Mouse (Mus musculus) hindbrain, embryonic 14.5 days (tissue): ENCODE data around the gene Pik3cd. TPM values are rescaled to one million over a fixed set of nuclear protein-coding genes. Genes with fewer than 3 reads are reported as not detected.

Experiments used
- ATAC-seq: fragments of 200-750 bp; cut with Nextera tagmentation; 2 replicates; pipeline ENCODE4 v1.8.0; 2017; ENCODE audit warnings: moderate number of reproducible peaks, mild to moderate bottlenecking, moderate TSS enrichment, moderate library complexity; ENCODE audit not compliant: low FRiP score
- DNase-seq: peaks from one replicate; pipeline ENCODE4 v3.0.0-alpha.2; 2015; ENCODE audit warnings: low spot score
- H3K27ac ChIP-seq: fragments of 300-500 bp; sonication (generic); 2 replicates; pipeline ENCODE4 v1.5.1; 2014; ENCODE audit warnings: mild to moderate bottlenecking, moderate library complexity
- H3K27me3 ChIP-seq: fragments of 300-500 bp; sonication (generic); 2 replicates; pipeline ENCODE4 v1.6.1; 2014; ENCODE audit warnings: mild to moderate bottlenecking, low read length, mixed read lengths; ENCODE audit not compliant: control insufficient read depth, insufficient read depth
- H3K36me3 ChIP-seq: fragments of 300-500 bp; sonication (generic); replicated peaks from 2 replicates; pipeline ENCODE4 v1.6.1; 2014; ENCODE audit not compliant: control insufficient read depth, insufficient read depth
- H3K4me1 ChIP-seq: fragments of 300-500 bp; sonication (generic); replicated peaks from 2 replicates; pipeline ENCODE4 v1.6.1; 2014; ENCODE audit warnings: antibody characterized with exemption, low read length, mixed read lengths; ENCODE audit not compliant: control insufficient read depth, insufficient read depth
- H3K4me2 ChIP-seq: fragments of 300-500 bp; sonication (generic); replicated peaks from 2 replicates; pipeline ENCODE4 v1.6.1; 2014; ENCODE audit warnings: mild to moderate bottlenecking, moderate library complexity
- H3K4me3 ChIP-seq: fragments of 300-500 bp; sonication (generic); replicated peaks from 2 replicates; pipeline ENCODE4 v1.5.1; 2014; ENCODE audit warnings: mild to moderate bottlenecking, low read length
- H3K9ac ChIP-seq: fragments of 300-500 bp; sonication (generic); 2 replicates; pipeline ENCODE4 v1.6.1; 2014
- H3K9me3 ChIP-seq: fragments of 300-500 bp; sonication (generic); 2 replicates; pipeline ENCODE4 v1.6.1; 2016; ENCODE audit warnings: low read length; ENCODE audit not compliant: control insufficient read depth
- WGBS: fragments of 180-500 bp; shearing (Covaris S2); extraction: QIAGEN DNeasy Blood & Tissue Kit; methylation state at CpG from one replicate; pipeline ENCODE4 v1.1.7; 2014; 5-methylcytosine and 5-hydroxymethylcytosine counted together
- polyA plus RNA-seq: library from polyadenylated mRNA; unstranded; fragments of >200 nt; fragmentation: Nextera tagmentation; extraction: Ambion mirVana; gene quantifications from 2 replicates; pipeline ENCODE4 v1.2.1, GENCODE M21; 2014

The Pik3cd gene
- polyA plus RNA-seq, 1 experiment from 2014 or later = 16.5 TPM

DNA sequence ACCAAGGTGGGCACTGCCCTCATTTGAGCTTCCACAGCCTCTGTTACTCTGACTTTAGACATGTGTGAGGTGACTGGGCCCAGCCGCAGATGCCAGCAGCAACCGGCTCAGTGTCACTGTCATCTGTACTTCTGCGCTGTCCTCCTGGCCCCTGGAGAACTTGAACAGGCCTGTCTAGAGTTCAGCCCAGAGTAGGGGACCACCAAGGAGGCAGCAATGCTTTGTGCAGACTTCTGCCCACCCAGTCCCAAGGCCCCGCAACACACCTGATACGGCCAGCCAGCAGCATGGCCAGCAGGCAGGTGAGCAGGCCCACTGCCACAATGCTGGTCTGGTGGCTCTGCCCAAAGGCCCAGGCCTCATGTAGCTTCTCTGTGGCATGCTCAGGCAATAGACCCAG, 25.3 kb upstream of the Pik3cd start:
- Histone ChIP-seq H3K4me2 (no peak overlapping the region), H3K36me3 (peaks cover 81% of the 10 kb centered on the region), H3K9ac (no peak overlapping the region), H3K4me1 (peaks cover 16% of the 10 kb centered on the region), H3K9me3 (no peaks in the 10 kb centered on the region), H3K27me3 (no peaks in the 10 kb centered on the region), H3K27ac (no peak overlapping the region), H3K4me3 (no peak overlapping the region)
- WGBS = 96% methylated on average over 5 of the region's 5 CpGs
- ATAC-seq (no peak), DNase-seq (no peak)

DNA sequence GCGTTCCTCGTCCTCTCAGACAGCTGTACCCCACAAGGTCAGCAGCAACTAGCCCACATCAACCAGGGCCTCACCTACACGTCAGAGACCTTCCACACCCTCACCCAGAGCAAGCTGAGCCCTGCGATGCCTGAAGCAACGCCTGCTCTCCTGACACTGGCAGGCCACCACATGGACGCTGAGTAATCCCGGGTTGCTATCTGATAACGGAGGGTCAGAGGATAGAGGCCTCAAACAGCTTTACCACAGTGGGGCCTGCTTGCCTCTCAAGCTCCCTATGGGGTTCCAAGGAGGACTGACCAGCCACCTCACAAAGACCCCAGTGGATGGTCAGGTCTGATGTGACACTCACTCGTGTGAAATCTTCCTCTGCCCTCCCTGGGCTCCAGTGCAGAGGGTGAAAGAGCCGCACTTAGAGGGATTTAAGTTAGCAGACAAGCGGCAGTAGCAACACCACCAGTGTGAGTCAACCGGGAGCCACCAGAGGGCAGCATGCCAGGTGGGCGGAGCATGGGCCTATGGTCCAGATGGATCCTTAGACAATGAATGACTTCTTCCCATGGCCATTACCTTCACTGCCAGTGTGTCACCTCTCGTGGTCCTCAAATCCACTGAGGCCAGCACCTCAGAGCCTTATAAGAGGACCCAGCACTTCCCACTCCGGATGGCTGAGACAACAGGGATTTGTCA, 23.4 kb upstream of the Pik3cd start:
- Histone ChIP-seq H3K4me3 (no peak overlapping the region), H3K4me2 (no peak overlapping the region), H3K27me3 (no peaks in the 10 kb centered on the region), H3K36me3 (peaks cover 87% of the 10 kb centered on the region), H3K9me3 (no peaks in the 10 kb centered on the region), H3K9ac (no peak overlapping the region), H3K27ac (no peak overlapping the region), H3K4me1 (peaks cover 17% of the 10 kb centered on the region)
- no peak for ATAC-seq
- WGBS = 75% methylated on average over 15 of the region's 15 CpGs
- DNase-seq = peak; percentile 57

GRCm38 (mm10) chr4:149724916-149725470, 22.6 kb upstream of the Pik3cd start:
- Histone ChIP-seq H3K27me3 (no peaks in the 10 kb centered on the region), H3K4me1 (peaks cover 17% of the 10 kb centered on the region), H3K9ac (no peak overlapping the region), H3K9me3 (no peaks in the 10 kb centered on the region), H3K27ac (no peak overlapping the region), H3K4me2 (no peak overlapping the region), H3K36me3 (peaks cover 87% of the 10 kb centered on the region), H3K4me3 (no peak overlapping the region)
- ATAC-seq = no peak
- DNase-seq = no peak
- 89% methylated on average over 17 of the region's 17 CpGs for WGBS

- no peak overlapping the region for H3K4me2 ChIP-seq
- ATAC-seq (peak; percentile 32; the same call in 1 of the 2 replicates), DNase-seq (no peak)
- 63% methylated on average over 17 of the region's 17 CpGs for WGBS
- no peak overlapping the region for H3K9ac ChIP-seq
- peaks cover 87% of the 10 kb centered on the region for H3K36me3 ChIP-seq
- no peaks in the 10 kb centered on the region for H3K27me3 ChIP-seq
- H3K9me3 ChIP-seq = no peaks in the 10 kb centered on the region
- H3K4me1 ChIP-seq = peaks cover 17% of the 10 kb centered on the region
- H3K27ac ChIP-seq = peak overlapping the region; percentile 32
- no peak overlapping the region for H3K4me3 ChIP-seq
Measured at GRCm38 (mm10) chr4:149723855-149724731, 21.7 kb upstream of the Pik3cd start.

DNA sequence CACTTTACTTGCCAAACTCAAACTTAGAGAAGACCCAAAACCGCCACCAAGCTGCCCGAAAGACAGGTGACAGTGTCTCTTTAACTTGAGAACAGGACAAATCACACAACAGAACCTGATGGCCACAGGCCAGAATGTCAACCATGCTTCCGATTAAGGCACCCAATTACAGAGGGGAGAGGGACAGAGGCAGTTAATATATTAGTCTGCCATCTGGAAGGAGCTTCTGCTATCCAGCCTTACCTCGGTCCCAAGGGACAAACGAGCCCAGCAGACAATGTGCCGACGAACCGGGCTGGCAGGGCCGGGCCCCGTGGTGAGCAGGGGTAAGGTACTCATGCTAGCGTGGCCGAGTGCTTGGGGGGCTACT, 20.6 kb upstream of the Pik3cd start:
- Histone ChIP-seq H3K9ac (no peak overlapping the region), H3K27ac (no peak overlapping the region)
- no peak for DNase-seq

GRCm38 (mm10) chr4:149722104-149723020, 20.0 kb upstream of the Pik3cd start:
- DNase-seq (no peak), ATAC-seq (no peak)
- no peak overlapping the region for H3K4me2 ChIP-seq
- WGBS = 69% methylated on average over 24 of the region's 24 CpGs
- H3K27ac ChIP-seq = no peak overlapping the region
- peaks cover 87% of the 10 kb centered on the region for H3K36me3 ChIP-seq
- no peak overlapping the region for H3K9ac ChIP-seq
- H3K4me3 ChIP-seq = no peak overlapping the region
- H3K27me3 ChIP-seq = no peaks in the 10 kb centered on the region
- peaks cover 17% of the 10 kb centered on the region for H3K4me1 ChIP-seq
- no peaks in the 10 kb centered on the region for H3K9me3 ChIP-seq

More for the DNA sequence above, 20.6 kb upstream of the Pik3cd start:
- WGBS = 47% methylated on average over 12 of the region's 12 CpGs
- no peak overlapping the region for H3K4me3 ChIP-seq
- peaks cover 87% of the 10 kb centered on the region for H3K36me3 ChIP-seq
- H3K27me3 ChIP-seq = no peaks in the 10 kb centered on the region
- ATAC-seq = no peak
- H3K4me2 ChIP-seq = no peak overlapping the region
- H3K4me1 ChIP-seq = peaks cover 17% of the 10 kb centered on the region
- H3K9me3 ChIP-seq = no peaks in the 10 kb centered on the region

DNA sequence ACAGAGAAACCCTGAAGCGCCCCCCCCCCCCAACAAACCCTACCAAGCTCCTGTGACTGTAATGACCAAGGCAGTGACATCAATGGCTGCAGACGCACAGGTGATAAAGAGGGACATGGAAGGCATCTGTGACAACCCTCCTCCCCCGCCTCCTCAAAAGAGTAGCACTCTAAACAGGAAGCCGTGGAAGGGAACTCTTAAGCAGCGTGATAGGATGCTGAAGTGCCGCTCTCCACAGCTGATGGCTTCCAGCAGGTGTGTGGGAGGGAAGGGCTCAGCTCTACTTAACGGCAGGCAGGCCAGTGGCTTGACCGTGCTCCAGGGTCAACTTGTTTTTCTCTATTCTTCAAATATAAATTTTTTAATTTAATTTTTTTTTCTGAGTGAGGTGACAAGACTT, 18.8 kb upstream of the Pik3cd start:
- peaks cover 87% of the 10 kb centered on the region for H3K36me3 ChIP-seq
- ATAC-seq = no peak

DNA sequence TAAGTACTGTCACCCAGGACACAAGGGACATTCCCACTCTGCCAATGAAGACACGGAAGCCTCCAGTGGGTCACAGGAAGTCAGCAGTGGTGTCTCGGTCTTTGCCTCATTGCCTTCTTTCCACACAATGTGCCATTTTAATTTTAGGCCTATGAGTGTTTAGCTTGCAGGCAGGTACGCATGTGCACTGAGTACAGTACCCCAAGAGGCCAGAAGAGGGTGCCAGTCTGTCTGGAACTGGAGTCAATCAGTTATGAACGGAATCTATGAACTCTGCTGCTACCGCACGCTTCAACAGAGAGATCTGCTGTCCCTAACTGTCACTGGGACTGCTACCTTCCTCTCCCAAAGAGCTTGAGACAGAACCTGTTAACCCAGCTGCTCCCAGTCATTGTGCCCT, 17.3 kb upstream of the Pik3cd start:
- Histone ChIP-seq H3K36me3 (peaks cover 87% of the 10 kb centered on the region), H3K4me1 (peaks cover 17% of the 10 kb centered on the region)
- WGBS = 84% methylated on average over 6 of the region's 6 CpGs

More for the DNA sequence above, 18.8 kb upstream of the Pik3cd start:
- peaks cover 17% of the 10 kb centered on the region for H3K4me1 ChIP-seq
- H3K4me2 ChIP-seq = no peak overlapping the region
- no peak overlapping the region for H3K9ac ChIP-seq
- H3K27ac ChIP-seq = no peak overlapping the region
- no peaks in the 10 kb centered on the region for H3K9me3 ChIP-seq
- no peak for DNase-seq
- no peaks in the 10 kb centered on the region for H3K27me3 ChIP-seq
- no peak overlapping the region for H3K4me3 ChIP-seq
- 87% methylated on average over 8 of the region's 8 CpGs for WGBS

More for the DNA sequence above, 17.3 kb upstream of the Pik3cd start:
- H3K9me3 ChIP-seq = no peaks in the 10 kb centered on the region
- no peaks in the 10 kb centered on the region for H3K27me3 ChIP-seq
- H3K27ac ChIP-seq = no peak overlapping the region
- H3K4me3 ChIP-seq = no peak overlapping the region
- H3K9ac ChIP-seq = no peak overlapping the region
- peak; percentile 59 for DNase-seq
- no peak overlapping the region for H3K4me2 ChIP-seq
- no peak for ATAC-seq
